Mouse (Mus musculus) cortical plate, adult 2 months (tissue): Measurements from ENCODE around the gene Rab5c.

Experiments
- CTCF ChIP-seq: fragments of 200-500 bp; IDR thresholded peaks from 2 replicates; pipeline ENCODE4 v1.5.1; 2011; ENCODE audit warnings: mild to moderate bottlenecking, control low read depth, low read length; ENCODE audit not compliant: insufficient read depth; ENCODE audit errors: extremely low read depth
- POLR2A ChIP-seq: fragments of 200-500 bp; IDR thresholded peaks from 2 replicates; pipeline ENCODE4 v1.6.1; 2011; ENCODE audit warnings: mild to moderate bottlenecking, low read length, control low read depth; ENCODE audit not compliant: insufficient read depth; ENCODE audit errors: extremely low read depth

GRCm38 (mm10) chr11:100767871-100768270 is 29.9 kb upstream of the Rab5c start:
- no peak for TF ChIP-seq POLR2A
- TF ChIP-seq CTCF: no peak
